Mouse (Mus musculus) G1E (cell line): Measurements from ENCODE around the gene Yipf1.

Experiments
- CTCF ChIP-seq: IDR thresholded peaks from 2 replicates; pipeline ENCODE4 v1.5.1; 2012; ENCODE audit warnings: low read depth, low read length, inconsistent platforms, mixed read lengths
- GATA1 ChIP-seq: IDR thresholded peaks from 2 replicates; pipeline ENCODE4 v1.6.1; 2012; ENCODE audit warnings: borderline replicate concordance, low read length, inconsistent platforms, mixed read lengths
- GATA2 ChIP-seq: IDR thresholded peaks from 2 replicates; pipeline ENCODE4 v1.6.1; 2012; ENCODE audit warnings: low read depth, low read length, inconsistent platforms, borderline replicate concordance
- POLR2AphosphoS5 ChIP-seq: IDR thresholded peaks from 2 replicates; pipeline ENCODE4 v1.6.1; 2012; ENCODE audit warnings: low read depth, low read length, inconsistent platforms; ENCODE audit not compliant: insufficient replicate concordance
- TAL1 ChIP-seq: conservative IDR thresholded peaks from 2 replicates; pipeline ENCODE4 v1.6.1; 2012; ENCODE audit warnings: low read depth, low read length, inconsistent platforms, mixed read lengths

DNA sequence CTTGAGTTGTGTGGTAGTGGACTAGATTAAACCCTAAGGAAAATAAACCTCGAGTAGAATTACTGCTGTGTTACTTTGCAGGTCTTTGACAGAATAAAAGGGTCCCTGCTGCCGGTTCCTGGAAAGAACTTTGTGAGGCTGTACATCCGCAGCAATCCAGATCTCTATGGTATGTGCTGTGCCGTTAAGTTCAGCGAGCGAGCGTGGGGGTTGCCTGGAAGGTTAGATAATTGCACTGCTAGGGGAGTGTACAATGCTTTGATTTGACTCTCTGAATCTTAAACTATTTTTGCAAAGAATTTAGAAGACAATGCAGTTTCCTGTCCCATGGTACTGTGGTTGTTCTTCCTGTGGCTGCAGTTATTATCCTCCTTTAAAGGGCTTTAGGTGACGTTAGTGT is 22.2 kb downstream of the Yipf1 start:
- no peak for TF ChIP-seq TAL1
- no peak for TF ChIP-seq CTCF
- TF ChIP-seq GATA1, result no peak
- no peak for TF ChIP-seq GATA2
- no peak for TF ChIP-seq POLR2AphosphoS5
